Mouse (Mus musculus): ENCODE measurements around the gene Hoxa7. TPM values are rescaled to one million over a fixed set of nuclear protein-coding genes. Genes with fewer than 3 reads are reported as not detected.

The Hoxa7 gene
- polyA plus RNA-seq, 1 experiment from 2014 or later: not detected

- WGBS: under 1% methylated on average over 35 of the region's 35 CpGs
- H3K4me3 ChIP-seq: peak overlapping the region; percentile 35
- no peak overlapping the region for H3K27ac ChIP-seq (replicated peaks)
- H3K27me3 ChIP-seq (ENCODE audit: low read depth, poor library complexity, severe bottlenecking): peaks cover 100% of the 10 kb centered on the region
- peak; percentile 81 for DNase-seq (ENCODE audit: low spot score)
- no peaks in the 10 kb centered on the region for H3K9me3 ChIP-seq (replicated peaks)
- H3K36me3 ChIP-seq: no peaks in the 10 kb centered on the region
- H3K4me1 ChIP-seq: peaks cover 18% of the 10 kb centered on the region
Measured at GRCm38 (mm10) chr6:52172501-52172900, 49.2 kb downstream of the Hoxa7 start.

DNA sequence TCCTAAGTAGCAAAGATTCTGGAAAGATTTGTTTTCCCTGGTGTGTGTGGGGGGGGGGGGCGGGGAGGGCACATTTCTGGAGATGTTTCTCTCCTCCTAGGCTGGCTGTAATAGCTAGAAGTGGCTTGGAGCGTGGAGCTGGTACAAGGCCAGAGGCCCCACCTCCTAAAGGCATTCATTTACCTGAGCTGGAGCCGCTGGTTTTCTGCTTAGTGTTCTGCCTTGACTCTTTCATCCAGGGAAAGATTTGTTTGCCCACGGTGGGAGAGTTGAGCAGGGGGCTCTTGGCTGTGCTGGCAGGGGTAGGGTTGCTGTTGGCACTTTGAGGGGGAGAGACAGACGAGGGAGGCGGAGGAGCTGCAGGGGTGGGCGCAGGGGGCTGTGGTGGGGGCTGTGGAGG lies 49.7 kb downstream of the Hoxa7 start:
- no peak for DNase-seq (ENCODE audit: low spot score)
- Histone ChIP-seq H3K4me1 (peaks cover 18% of the 10 kb centered on the region), H3K9me3 (replicated peaks) (no peaks in the 10 kb centered on the region), H3K36me3 (no peaks in the 10 kb centered on the region), H3K27ac (replicated peaks) (no peak overlapping the region), H3K4me3 (peak overlapping the region; percentile 35), H3K27me3 (ENCODE audit: low read depth, poor library complexity, severe bottlenecking) (peaks cover 100% of the 10 kb centered on the region)
- 7% methylated on average over 7 of the region's 7 CpGs for WGBS

GRCm38 (mm10) chr6:52171331-52171730 lies 50.3 kb downstream of the Hoxa7 start:
- no peak for DNase-seq (ENCODE audit: low spot score)
- no peaks in the 10 kb centered on the region for H3K36me3 ChIP-seq
- 0% methylated on average over 4 of the region's 4 CpGs for WGBS
- H3K27ac ChIP-seq (replicated peaks): no peak overlapping the region
- H3K4me1 ChIP-seq: peaks cover 18% of the 10 kb centered on the region
- peaks cover 100% of the 10 kb centered on the region for H3K27me3 ChIP-seq (ENCODE audit: low read depth, poor library complexity, severe bottlenecking)
- H3K9me3 ChIP-seq (replicated peaks): no peaks in the 10 kb centered on the region
- no peak overlapping the region for H3K4me3 ChIP-seq

GRCm38 (mm10) chr6:52170898-52171223 lies 50.8 kb downstream of the Hoxa7 start:
- Histone ChIP-seq H3K4me3 (no peak overlapping the region), H3K27me3 (ENCODE audit: low read depth, poor library complexity, severe bottlenecking) (peaks cover 100% of the 10 kb centered on the region), H3K36me3 (no peaks in the 10 kb centered on the region), H3K4me1 (peaks cover 16% of the 10 kb centered on the region), H3K9me3 (replicated peaks) (no peaks in the 10 kb centered on the region), H3K27ac (replicated peaks) (no peak overlapping the region)
- no peak for DNase-seq (ENCODE audit: low spot score)
- 8% methylated on average over 5 of the region's 5 CpGs for WGBS

GRCm38 (mm10) chr6:52170166-52170897 lies 51.3 kb downstream of the Hoxa7 start:
- H3K27me3 ChIP-seq (ENCODE audit: low read depth, poor library complexity, severe bottlenecking): peaks cover 100% of the 10 kb centered on the region
- no peak overlapping the region for H3K27ac ChIP-seq (replicated peaks)
- H3K4me3 ChIP-seq: no peak overlapping the region
- under 1% methylated on average over 40 of the region's 40 CpGs for WGBS
- no peaks in the 10 kb centered on the region for H3K36me3 ChIP-seq
- no peaks in the 10 kb centered on the region for H3K9me3 ChIP-seq (replicated peaks)
- peaks cover 11% of the 10 kb centered on the region for H3K4me1 ChIP-seq
- DNase-seq (ENCODE audit: low spot score): no peak

DNA sequence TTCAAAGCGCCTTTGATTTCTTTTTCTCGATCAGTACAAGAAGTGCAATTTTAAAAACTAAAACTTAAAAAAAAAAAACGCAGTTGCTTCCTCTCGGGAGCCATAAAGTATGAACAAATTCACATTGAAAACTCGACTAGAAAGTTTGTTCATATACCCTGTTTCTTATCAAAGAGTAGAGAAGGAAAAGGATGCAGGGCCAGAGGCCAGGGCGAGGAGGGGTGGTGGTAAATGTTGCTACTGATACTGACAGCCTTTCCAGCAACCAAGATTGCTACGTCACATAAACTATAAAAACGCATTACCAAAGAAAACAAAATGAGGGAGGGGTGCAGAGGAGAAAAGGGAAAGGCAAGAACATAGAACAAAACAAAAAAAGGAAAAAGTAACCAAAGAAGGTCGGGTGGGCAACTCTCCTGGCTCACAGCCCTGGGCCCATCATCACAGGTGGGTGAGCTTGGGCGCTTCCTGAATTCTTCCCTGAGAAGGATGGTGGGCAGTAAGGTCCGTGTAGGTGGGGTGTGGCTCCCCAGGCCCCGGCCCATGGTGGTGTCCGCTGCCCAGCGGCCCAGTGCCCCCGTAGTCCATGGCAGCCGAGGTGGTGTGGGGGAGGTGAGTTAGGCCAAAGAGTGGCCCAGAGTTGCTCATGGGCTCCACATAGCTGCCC lies 52.0 kb downstream of the Hoxa7 start:
- no peak overlapping the region for H3K4me3 ChIP-seq
- WGBS: 3% methylated on average over 16 of the region's 16 CpGs

GRCm38 (mm10) chr6:52168191-52169055 lies 53.2 kb downstream of the Hoxa7 start:
- WGBS: under 1% methylated on average over 42 of the region's 42 CpGs
- no peak overlapping the region for H3K27ac ChIP-seq (replicated peaks)
- DNase-seq (ENCODE audit: low spot score): peak; percentile 59
- peaks cover 100% of the 10 kb centered on the region for H3K27me3 ChIP-seq (ENCODE audit: low read depth, poor library complexity, severe bottlenecking)
- H3K9me3 ChIP-seq (replicated peaks): no peaks in the 10 kb centered on the region
- no peak overlapping the region for H3K4me3 ChIP-seq
- H3K36me3 ChIP-seq: no peaks in the 10 kb centered on the region
- peaks cover 13% of the 10 kb centered on the region for H3K4me1 ChIP-seq

More for the DNA sequence above, 52.0 kb downstream of the Hoxa7 start:
- DNase-seq (ENCODE audit: low spot score): no peak
- H3K9me3 ChIP-seq (replicated peaks): no peaks in the 10 kb centered on the region
- H3K4me1 ChIP-seq: peaks cover 9% of the 10 kb centered on the region
- H3K27ac ChIP-seq (replicated peaks): no peak overlapping the region
- peaks cover 100% of the 10 kb centered on the region for H3K27me3 ChIP-seq (ENCODE audit: low read depth, poor library complexity, severe bottlenecking)
- no peaks in the 10 kb centered on the region for H3K36me3 ChIP-seq

DNA sequence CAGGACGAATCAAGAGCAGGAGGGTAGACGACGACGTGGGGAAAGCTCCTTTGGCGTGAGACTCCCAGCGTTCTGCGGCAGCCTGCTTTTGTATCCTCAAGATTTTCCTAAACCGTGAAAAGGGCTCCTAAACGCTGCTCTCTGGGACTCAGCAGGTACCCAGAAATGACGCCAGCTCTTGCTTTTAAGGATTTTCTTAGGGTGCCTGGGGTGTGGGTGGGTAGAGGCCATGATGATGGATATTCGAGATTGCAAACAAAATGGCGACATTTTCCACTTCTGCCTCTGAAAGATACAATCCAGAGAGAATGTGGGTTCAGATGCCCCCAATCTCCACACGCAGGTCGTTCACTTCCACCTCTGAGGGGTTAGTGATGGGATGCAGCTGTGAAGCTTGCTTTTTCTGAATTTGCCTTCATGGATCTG lies 53.9 kb downstream of the Hoxa7 start:
- H3K27ac ChIP-seq (replicated peaks): no peak overlapping the region
- peaks cover 11% of the 10 kb centered on the region for H3K4me1 ChIP-seq
- no peaks in the 10 kb centered on the region for H3K36me3 ChIP-seq
- peak; percentile 44 for DNase-seq (ENCODE audit: low spot score)
- no peak overlapping the region for H3K4me3 ChIP-seq
- 1% methylated on average over 14 of the region's 14 CpGs for WGBS
- peaks cover 100% of the 10 kb centered on the region for H3K27me3 ChIP-seq (ENCODE audit: low read depth, poor library complexity, severe bottlenecking)
- H3K9me3 ChIP-seq (replicated peaks): no peaks in the 10 kb centered on the region

GRCm38 (mm10) chr6:52167176-52167575 lies 54.5 kb downstream of the Hoxa7 start:
- 8% methylated on average over 1 of the region's 1 CpGs for WGBS
- peaks cover 100% of the 10 kb centered on the region for H3K27me3 ChIP-seq (ENCODE audit: low read depth, poor library complexity, severe bottlenecking)
- H3K36me3 ChIP-seq: no peaks in the 10 kb centered on the region
- no peak overlapping the region for H3K27ac ChIP-seq (replicated peaks)
- DNase-seq (ENCODE audit: low spot score): no peak
- no peak overlapping the region for H3K4me3 ChIP-seq
- H3K4me1 ChIP-seq: peaks cover 5% of the 10 kb centered on the region
- H3K9me3 ChIP-seq (replicated peaks): no peaks in the 10 kb centered on the region

GRCm38 (mm10) chr6:52166431-52167077 lies 55.1 kb downstream of the Hoxa7 start:
- DNase-seq (ENCODE audit: low spot score): peak; percentile 38
- Histone ChIP-seq H3K4me3 (no peak overlapping the region), H3K9me3 (replicated peaks) (no peaks in the 10 kb centered on the region), H3K27me3 (ENCODE audit: low read depth, poor library complexity, severe bottlenecking) (peaks cover 100% of the 10 kb centered on the region), H3K4me1 (peaks cover 3% of the 10 kb centered on the region; the same call in 1 of the 2 replicates), H3K36me3 (no peaks in the 10 kb centered on the region), H3K27ac (replicated peaks) (no peak overlapping the region)
- WGBS: 5% methylated on average over 4 of the region's 4 CpGs

DNA sequence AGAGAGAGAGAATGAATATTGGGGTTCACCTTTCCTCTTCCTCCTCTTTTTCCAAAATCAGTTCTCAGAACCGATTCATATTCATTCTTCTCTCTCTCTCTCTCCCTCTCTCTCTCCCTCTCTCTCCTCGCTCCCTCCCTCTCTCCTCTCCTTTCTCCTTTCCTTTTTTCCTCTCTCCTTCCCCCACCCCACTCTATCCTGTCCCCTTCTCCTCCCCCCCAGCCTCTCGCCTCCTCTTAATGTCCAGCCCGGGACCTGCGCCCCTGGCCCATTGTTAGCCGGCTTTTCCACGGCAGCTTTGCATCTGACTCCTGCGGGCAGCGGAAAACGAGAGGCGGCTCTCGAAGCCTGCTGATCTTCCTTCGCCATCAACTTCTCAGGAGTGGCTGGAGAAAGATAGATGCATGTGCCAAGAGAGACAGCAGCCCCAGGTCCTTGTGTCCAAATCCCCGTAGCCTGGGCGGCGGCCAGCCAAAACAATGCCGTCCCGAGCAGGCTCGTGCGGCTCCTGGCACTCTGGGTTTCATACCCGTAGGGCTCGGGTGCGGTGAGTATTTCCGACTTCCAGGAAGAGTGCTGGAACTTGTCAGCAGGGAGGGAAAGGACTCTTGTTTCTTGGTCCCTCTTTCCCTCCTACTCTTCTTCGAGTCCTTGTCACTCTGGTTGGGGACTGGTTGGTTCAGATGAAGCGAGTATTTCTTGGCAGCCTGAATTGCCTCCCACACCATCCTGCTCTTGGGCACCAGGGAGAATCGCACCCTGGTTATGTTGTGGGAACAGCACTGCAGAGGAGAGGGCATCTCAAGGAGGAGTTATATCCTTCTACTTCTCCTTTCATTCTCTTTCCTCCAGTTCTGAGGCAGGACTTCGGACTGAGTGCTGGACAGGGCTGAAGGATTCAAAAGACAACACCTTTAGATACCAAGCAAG lies 55.9 kb downstream of the Hoxa7 start:
- Histone ChIP-seq H3K4me1 (peaks cover 5% of the 10 kb centered on the region), H3K4me3 (no peak overlapping the region), H3K27ac (replicated peaks) (no peak overlapping the region), H3K27me3 (ENCODE audit: low read depth, poor library complexity, severe bottlenecking) (peaks cover 100% of the 10 kb centered on the region), H3K36me3 (no peaks in the 10 kb centered on the region), H3K9me3 (replicated peaks) (no peaks in the 10 kb centered on the region)
- DNase-seq (ENCODE audit: low spot score): peak; percentile 62
- WGBS: under 1% methylated on average over 28 of the region's 28 CpGs
